Mouse (Mus musculus): ENCODE results near the gene Notch1.

The Notch1 gene

DNA sequence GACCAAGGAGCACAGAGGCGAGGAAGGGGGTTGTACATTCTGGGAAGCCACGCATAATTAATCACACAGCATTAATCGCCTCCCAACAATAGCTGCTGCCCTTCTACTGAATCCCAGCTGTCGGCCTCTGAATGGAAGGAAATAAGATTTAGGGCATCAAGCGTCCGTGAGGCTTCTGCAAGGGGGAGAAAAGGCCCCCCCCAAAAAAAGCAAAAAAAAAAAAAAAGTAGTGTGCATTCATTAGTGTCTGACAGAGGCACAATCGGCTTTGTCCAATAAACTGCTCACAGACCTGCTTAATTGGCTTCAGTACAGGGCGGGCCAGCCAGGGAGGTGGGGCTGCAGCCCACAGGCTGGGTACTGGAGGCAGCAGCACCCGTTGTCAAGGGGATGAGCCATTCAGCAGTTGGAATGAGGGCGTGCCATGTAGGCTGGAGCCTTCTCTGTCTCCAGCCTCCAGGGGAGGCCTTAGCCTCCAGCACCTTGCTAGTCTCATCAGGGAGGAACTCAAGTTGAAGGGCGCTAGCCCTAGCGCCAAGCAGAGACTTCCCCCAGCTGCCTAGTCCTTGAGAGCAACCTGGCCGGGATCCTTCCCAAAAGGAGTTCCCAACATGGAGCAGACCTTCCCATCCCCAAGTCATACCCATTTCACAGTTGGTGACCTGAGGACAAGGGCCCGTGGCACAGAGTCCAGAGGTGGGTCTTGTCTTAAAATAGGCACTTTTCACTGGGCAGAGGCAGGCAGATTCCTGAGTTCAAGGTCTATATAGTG, 15.7 kb downstream of the Notch1 start:
- DNase-seq (ENCODE audit: low spot score in 2 of 2), result peak in 1 of 2 experiments; percentile 76

DNA sequence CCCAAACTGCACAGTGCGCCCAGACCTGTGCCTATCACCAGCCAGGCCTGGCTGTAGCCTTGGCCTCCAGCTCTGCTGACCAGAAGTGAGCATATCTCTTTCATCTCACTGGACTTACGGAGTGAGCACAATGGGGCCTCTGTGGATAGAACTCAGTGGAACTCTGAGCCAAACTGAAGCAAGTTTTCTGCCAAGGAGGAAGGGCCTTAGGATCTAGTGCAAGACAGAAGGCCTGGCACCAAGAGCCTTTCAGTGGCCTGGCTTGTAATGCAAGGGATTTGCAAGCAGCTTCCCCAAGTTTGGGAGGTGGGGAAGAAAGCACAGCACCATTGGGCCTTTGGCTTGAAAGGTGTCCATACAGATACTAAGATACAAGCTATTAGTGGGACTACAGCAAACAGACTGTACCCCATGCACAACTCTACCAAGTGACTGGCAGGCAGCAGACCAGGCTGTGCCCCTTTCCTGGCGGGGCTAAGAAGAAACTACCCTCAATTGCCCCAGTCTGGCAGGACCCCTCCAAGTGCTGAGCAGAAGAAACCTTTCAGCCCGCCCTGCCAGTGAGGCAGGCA, 16.4 kb downstream of the Notch1 start:
- DNase-seq (ENCODE audit: low spot score in 2 of 2), result no peak

DNA sequence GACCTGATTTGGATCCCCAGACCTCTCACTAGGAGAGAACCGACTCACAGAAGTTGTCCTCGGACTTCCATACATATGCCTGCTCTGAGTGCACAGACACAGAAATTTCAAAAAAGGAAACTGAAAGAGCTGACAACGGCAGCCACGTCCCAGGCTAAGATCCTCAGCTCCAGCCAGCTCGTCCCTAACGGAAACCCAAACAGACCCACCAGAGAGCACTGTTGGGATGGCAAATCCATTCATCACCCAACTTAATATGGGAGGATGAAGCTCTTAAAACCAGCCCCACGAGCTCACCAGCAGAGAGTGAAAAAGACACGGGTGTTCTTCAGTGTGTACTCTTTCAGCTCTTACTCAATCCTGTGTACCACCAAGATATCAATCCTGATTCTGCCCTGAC, 17.8 kb downstream of the Notch1 start:
- DNase-seq (ENCODE audit: low spot score in 2 of 2), result no peak

DNA sequence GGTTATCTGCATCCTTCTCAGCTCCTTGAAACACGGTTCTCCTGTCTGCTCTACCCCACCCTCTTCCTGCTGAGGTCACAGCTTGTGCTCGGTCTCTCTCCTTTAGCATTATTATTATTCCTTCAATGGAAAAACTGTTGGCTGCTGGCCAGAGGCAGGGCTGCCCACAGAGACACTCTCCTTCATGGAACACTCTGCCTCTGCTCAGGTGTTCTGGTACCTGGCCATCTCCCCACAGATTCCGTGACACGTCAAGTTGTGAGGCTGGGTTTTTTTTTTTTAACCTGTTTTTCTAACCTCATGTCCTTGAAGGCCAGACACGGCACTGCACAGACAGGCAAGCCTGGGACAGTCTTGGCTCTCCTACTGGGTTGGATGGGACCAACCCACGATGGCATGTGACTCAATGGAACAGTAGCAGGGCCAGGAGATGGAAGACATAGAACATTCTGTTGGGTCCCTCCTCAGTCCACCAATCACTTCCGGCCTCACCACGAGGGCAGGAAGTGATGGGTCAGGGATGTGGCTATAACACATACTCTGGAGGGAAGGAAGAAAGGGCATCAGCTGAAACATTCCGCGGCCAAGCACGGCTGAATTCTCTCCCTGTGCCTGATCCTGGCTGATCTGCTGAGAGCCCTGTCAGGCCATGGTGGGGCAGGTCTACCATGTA, 18.5 kb downstream of the Notch1 start:
- DNase-seq (ENCODE audit: low spot score in 2 of 2), result no peak

DNA sequence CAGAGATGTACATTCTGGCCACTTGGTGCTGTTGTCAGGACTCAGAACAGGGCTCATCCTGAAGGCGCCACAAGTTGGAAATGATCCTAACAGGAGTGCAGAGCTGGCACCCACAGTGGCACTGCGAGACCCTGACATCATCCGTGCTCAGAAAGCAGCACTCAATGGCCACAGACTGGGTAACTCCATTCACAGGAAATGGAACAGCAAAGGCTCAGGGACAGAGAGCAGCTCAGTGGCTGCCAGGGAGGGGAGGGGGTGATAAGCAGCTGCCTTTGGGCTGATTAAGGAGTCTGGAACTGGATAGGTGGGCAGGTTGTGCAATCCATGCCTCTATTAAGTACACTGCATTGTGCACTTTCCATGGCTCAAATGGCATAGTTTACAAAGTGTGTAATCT, 20.0 kb downstream of the Notch1 start:
- DNase-seq (ENCODE audit: low spot score in 2 of 2), result no peak

DNA sequence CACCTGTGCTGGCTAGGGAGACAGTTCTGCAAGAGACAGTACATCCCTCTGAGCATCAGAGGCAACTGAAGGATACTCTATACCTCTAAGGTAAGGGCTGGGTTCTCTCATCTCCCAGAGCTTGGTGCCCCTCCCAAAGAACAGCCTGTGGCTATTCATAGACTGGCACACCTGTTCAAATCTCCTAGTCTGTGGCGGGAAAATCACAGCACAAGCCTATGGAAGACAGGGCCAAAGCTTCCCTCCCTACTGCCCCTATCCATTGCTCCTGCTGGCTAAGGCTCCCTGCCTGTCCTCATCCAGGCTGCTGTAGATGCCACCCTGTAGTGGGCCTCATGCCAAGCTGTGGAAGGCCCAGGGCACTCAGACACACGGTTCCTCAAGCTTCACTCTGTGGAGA, 20.8 kb downstream of the Notch1 start:
- DNase-seq (ENCODE audit: low spot score in 2 of 2), result no peak

DNA sequence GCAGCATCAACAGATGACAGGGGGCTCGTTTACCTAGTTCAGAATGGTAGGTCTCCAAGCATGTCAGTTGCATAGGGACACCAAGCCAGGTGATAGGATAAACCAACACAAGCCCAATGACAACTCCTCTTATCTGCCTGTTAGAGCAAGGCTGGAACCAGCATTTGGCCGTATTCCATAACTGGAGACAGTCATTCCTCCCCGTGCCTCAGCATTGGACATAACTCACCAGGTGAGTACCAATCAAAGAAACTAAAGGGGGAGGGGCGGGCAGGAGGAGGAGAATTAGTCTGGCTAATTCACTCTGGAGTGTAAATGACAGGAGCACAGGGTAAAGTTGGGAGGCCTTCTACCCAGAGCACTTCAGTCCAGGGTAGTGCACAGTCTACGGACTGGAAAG, 21.5 kb downstream of the Notch1 start:
- DNase-seq (ENCODE audit: low spot score in 2 of 2), result no peak

DNA sequence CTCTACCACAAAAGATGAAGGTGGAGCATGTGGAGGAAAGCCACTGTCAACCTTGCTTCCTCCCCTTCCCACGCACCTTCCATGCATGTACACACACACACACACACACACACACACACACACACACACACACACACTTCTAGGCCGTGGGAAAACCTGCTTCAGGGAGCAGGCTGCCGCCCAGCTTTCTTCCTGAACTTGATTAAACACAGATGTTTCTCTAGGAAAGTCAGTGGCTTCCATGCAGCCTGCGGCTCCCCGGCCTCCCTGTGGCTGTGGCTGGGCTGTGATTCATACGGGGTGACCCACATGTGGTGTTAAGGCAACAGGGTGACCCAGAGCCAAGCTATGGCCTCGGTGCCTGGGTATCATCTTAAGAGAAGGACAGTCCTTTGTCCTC, 22.1 kb downstream of the Notch1 start:
- DNase-seq (ENCODE audit: low spot score in 2 of 2), result no peak

DNA sequence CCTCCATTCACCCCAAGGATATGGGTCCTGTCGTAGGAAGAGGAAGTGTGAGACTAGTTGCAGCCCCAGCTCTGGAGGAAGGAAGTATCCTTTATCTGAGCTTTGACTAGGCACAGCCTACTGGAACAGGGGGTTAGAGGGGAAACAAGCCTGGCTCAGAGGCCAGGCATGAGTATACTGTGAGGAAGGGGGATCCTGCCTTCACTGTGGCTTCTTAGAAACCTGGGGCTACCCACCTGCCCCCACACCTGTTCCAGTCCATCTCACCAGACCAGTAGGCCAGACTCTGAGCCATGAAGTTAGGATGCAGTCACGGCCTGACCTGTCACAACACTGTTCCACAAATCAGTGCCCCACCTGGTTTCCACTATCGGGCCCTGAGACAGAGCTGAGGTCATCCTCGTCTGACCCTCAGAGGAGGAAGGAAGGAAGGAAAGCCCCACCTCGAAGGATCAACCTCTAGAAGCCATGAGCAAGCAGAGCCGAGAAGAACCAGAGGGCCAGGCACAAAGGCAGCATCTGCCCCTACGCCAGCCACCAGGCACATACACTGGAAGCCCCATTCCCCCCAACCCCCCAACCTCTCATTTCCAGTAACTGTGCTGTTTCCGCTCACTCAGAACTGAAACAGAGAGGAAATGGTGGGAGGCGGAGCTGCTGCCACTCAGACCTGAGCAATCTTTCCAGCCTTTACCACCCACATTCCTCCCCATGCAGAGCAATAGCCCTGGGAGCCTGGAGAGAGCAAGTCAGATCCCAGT, 23.3 kb downstream of the Notch1 start:
- DNase-seq (ENCODE audit: low spot score in 2 of 2), result no peak

DNA sequence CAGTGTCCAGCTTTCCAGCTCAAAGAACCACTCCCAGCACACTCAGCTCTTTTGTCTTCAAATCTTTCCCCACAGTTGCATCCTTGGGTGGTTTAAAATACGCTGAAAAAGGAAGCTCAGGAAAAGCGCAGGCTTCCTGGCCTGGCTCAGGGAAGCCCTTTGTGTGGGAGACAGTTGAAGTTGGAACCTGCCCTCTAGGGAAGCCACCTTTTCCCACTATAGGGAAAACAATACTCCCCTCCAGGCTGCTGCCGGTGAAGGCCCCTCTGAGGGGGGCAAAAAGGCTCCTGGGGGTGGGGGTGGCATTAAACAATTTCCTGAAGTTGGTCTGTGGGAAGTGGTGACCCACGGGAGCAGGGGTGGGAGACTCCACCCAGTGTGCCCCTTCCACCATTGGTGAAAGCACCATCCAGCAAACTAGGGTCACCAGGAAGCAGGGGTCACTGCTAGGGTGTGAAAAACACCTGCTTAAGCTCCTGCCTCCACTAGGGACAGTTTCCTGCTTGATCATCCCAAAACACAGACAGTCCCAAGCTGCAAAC, 25.6 kb downstream of the Notch1 start:
- DNase-seq (ENCODE audit: low spot score in 2 of 2), result no peak

DNA sequence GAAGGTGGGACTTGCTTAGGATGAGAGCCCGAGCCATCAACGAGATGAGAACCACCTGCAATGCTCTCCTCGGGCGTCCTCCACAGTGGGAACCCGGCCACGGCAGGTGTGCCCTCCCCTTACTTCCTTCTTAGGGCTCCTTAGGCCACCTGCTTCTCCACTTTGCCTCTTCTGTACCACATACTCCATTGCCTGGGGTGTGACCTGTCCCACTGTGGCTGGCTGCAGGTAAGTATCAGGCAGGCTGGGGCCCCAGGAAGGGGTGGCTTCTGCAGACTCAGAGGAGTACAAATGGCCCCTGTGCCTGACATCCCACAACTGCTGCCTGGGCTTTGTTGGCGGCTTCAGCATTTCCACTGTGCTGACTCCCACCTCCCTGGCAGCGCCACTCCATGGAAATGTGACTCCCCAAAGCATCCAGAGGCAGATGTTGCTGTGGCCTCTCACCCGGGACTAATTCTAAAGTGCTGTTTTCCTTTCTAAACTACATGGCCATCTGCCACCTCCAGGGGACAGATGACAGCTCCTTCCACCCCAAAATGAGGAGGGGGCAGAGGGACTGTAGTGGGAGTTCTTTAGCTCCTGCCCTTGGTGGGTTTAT, 27.8 kb downstream of the Notch1 start:
- DNase-seq (ENCODE audit: low spot score in 2 of 2), result no peak

DNA sequence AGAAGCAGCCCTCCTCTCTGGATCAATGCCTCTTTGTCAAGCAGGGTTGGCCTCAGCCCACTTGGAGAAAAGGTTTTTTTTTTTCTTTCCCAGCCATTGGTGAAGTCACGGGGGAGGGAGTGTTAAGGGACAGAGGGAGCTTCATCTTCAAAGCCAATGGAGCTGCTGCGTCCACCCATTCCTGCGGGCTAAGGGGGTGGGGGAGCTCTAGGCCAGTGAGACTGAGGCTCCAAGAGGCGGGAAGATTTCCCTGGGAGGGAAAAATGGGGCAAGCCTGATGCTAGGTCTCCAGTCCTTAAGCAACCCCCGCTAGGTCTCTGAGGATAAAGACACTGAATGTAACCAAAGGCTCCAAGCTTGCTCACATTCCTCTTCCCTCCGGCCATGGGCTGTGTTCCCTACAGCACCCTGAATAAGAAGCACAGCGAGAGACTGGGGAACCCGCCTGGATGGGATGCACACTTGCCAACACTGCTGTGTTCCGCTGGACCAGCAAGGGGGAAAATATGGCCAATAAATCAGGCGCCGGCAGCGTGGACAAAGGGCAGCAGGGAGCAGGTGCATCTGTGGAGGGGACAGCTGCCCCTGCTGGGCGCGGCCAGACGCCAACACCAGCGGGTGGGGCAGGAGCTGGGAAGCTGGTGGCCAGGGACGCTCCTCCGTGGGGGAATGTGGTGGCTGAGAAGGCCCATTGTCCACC, 29.0 kb downstream of the Notch1 start:
- DNase-seq (ENCODE audit: low spot score in 2 of 2), result peak in 1 of 2 experiments; percentile 70

DNA sequence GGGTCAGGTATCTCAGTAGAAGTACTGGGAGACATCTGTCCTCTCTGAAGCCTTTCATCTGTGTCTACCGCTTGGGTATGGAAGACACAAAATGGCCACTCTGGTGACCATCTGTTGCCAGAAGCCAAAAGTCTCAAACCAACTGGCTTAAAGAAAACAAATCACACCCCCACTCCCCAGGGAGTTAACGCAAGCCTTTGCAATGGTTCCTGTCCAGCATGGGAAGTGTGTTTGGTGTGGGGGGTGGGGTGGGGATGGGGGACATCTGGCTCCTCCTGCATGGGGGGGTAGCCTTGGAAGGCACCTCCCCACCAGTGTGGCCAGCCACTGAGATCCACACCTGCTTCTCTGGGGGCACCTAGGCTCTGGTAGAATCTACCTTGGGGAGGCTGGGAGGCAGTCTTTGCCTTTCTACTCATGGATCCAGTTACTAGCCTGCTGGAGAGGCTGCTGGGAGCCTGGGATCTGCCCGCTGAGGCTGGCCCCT, 29.6 kb downstream of the Notch1 start:
- no peak for DNase-seq (ENCODE audit: low spot score in 2 of 2)

DNA sequence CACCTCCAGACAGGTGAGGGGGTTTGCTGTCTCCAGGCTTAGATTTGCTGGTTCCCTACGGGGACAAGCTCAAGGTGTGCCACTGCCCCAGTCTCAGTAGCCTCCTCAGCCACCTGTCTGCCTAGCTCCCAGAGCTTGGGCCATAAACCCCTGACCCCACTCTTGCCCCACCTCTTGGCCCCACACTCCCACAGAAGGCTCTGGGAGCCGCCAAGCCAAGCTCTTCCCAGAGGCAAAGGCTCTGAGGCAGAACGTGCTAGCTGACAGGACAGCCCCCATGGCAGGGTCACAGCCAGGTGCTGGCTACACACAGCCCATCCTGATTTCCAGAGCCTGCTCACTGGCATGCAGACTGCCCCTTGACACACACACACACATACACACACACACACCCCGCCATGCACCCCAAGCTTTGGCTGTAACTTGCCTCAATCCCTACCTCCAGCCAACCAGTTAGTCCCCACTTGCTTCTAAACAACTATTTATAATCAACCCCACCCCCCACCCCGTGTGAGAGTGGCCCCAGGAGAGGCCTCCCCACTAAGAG, 30.1 kb downstream of the Notch1 start:
- no peak for DNase-seq (ENCODE audit: low spot score in 2 of 2)

DNA sequence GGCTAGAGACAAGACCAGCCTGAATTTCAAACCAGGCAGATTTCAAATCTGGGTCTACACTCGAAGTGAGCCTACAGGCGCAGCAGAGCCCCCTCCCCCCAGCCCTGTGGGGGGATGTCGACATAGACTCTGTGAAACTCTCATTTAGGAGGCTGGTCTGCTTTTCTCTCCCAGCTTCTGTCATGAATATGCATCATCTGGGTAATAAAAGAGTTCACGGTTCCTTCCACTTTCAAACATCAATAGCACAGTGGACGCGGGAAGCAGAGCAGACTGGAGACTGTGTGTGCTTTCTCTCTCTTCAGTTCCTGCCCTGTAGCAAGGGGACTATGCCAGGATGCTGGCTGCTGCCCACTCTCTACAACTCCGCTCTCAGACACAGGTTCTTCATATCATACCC, 30.8 kb downstream of the Notch1 start:
- DNase-seq (ENCODE audit: low spot score in 2 of 2), result no peak

DNA sequence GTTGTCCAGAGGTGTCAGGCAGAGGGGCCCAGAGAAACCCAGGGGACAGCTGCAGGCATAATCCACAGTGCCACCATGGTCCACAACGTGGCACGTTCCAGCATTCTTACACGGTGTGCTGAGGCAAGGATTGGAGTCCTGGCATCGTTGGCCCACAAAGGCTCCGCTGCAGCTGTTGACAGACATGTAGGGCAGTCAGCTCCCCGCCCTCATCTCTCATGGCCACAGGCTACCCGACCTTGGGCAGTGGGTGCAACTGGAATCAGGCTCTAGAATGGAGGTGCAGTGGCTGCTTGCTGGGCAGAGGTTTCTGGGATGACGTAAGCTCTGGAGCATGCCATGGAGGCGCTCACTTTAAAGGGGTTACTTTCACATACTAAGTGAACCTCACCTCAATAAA, 31.2 kb downstream of the Notch1 start:
- no peak for DNase-seq (ENCODE audit: low spot score in 2 of 2)

DNA sequence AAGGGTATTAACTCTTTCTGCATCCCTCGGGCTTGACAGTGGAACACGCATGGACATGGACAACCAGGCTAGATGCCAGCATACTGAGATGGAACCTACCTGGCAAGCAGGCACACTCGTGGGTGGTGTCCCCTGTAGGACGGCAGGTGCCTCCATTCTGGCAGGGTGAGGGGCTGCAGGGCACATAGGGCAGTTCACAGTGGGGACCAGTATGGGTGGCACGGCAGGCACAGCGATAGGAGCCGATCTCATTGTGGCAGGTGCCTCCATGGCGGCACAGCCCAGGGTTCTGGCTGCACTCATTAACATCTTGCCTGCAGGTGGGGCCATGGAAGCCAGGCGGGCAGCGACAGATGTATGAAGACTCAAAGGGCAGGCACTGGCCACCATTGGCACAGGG, 32.3 kb downstream of the Notch1 start:
- DNase-seq (ENCODE audit: low spot score in 2 of 2), result no peak

DNA sequence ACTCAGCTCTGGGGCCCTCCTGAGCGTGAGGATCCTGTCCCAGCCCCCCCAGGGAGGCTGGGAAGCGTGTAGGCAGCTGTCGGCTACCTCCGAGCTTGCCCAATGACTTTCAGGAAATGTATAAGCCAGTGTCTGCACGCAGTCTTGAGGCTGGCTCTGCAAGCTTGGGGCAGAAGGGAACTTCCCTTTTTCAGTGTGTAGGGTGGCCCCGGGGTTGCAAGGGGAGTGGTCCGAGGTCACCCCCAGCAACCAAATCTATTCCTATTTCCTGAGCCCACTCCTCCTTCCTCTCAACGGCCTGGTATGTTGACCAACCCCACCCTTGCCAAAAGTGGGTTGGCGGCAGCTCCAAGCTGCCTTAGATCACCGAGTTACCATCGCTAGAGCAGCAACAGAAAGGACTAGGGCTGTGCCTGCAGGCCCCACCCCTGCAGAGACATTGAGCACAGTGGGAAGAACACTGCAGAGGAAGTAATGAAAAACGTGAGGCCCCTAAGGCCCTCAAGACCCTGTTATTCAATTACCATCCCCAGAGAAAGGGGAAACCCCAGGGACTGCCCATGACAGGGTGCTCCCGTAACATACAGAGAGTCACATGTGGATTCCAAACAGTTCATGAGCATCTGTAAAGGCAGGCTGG, 33.1 kb downstream of the Notch1 start:
- DNase-seq (ENCODE audit: low spot score in 2 of 2), result no peak

DNA sequence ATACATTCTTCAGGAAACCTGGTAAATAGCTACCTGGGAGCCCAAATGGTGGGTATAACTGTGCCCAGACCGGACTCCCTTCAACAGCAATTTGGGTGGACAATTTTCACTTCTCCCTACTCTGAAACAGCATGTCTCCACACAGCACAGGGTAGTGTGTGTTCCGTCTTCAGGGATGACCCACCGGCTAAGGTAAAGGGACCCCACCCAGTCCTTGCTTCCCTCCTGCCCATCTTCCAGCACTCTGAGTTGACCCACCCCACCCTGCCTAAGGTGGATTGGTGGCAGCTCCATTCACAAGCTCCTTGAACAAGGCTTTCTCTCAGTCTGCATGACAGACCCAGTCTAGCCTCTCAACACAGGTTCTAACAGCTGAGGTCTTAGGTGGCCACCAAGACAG, 33.6 kb downstream of the Notch1 start:
- no peak for DNase-seq (ENCODE audit: low spot score in 2 of 2)

All from cerebellum, postnatal 4 days (tissue).